Mouse (Mus musculus) embryo, embryonic 11.5 days (tissue): Measurements from ENCODE around the gene Knop1.

Experiments
- DNase-seq: peaks from one replicate; pipeline ENCODE4 v3.0.0-alpha.2; 2012; ENCODE audit warnings: low read depth, low spot score

Gene Knop1

GRCm38 (mm10) chr7:118855877-118856304 lies at the start of gene Knop1:
Knop1 (minus strand) TSS chr7:118856254.
- DNase-seq = no peak

DNA sequence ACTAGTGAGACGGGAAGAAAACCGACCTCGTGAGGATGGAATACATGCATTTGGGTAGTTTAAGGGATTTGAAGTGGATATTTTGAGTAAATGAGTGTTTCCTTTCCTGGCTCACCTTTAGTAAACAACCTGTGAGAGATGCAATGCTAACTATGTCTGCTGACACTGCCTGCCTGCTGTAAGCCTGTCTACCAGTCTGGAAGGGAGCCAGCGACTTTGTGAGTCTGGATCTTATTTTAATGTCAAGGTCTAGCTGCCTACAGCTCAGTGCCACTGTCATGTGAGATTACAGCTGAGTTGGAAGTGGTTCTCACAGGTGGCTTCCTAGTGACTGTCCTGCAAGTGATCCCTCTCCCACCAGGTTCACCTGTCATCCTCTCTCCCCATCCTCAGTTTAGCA lies 48.5 kb upstream of the Knop1 start:
- DNase-seq = no peak

- DNase-seq = no peak
Observed at GRCm38 (mm10) chr7:118903879-118904278, 47.8 kb upstream of the Knop1 start.

DNA sequence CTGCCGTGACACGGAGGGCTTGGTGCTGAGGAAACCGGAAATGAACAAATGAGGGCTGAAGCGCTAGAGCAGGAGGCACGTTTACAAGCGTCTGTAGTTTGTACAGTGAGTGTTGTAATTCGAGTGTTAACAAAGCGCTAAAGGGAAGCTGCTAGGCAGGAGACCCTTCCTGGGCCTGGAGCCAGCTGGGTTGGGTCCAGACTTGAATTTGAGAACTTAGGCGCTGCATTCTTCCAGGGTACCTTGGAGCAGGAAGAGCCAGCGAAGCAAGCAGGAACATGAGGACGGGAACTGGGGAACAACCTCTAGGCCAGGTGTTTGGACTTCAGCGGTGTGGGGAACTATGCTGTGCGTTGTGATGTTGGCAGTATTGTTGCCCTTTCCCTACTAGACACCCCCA lies 46.9 kb upstream of the Knop1 start:
- DNase-seq = no peak

- no peak for DNase-seq
Observed at GRCm38 (mm10) chr7:118900090-118900489, 44.0 kb upstream of the Knop1 start.

DNA sequence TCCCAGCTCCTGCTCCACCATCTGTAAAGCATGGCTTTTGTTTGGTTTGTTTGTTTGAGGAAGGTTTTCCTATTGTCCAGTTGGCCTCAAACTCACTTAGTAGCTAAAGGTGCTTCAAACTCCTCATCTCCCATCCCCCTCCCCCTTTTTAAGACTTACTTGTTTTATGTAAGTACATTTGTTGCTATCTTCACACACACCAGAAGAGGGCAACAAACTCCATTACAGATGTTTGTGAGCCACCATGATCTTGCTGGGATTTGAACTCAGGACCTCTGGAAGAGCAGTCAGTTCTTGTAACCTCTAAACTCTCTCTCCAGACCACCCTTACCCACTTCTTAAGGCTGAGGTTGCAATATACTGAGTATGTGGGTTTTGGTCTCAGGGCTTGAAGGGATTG lies 42.0 kb upstream of the Knop1 start:
- DNase-seq = no peak

GRCm38 (mm10) chr7:118895469-118896450 lies 39.7 kb upstream of the Knop1 start:
- DNase-seq = no peak

DNA sequence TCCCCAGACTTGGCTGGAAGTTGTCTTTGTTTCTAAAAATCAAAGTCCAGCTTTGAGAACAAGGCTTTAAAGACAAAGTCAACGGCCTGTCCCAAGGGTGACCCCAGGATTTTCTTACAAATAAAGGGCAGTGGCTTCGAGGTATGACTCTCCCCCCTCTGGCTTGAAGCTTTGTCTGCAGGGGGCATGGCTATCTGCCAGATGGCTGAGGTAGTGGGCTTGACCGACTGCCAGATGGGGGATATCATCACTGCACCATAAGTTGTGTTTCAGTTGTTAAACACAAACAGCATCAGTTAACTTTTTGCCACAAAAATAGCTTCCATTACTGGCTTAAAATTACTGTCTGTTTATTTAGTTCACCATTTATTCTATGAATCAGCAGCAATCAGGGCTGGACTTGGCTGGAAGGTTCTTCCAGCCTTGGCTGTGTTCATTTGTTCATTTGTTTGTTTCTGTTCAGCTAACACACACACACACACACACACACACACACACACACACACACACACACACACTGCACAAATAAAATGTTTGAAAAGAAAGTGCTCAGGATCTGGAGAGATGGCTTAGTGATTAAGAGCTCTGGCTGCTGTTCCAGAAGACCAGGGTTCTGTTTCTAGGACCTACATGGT lies 33.1 kb upstream of the Knop1 start:
- DNase-seq = no peak

- DNase-seq = no peak
Observed at GRCm38 (mm10) chr7:118887303-118888055, 31.4 kb upstream of the Knop1 start.

GRCm38 (mm10) chr7:118884969-118885368 lies 28.9 kb upstream of the Knop1 start:
- DNase-seq = no peak

DNA sequence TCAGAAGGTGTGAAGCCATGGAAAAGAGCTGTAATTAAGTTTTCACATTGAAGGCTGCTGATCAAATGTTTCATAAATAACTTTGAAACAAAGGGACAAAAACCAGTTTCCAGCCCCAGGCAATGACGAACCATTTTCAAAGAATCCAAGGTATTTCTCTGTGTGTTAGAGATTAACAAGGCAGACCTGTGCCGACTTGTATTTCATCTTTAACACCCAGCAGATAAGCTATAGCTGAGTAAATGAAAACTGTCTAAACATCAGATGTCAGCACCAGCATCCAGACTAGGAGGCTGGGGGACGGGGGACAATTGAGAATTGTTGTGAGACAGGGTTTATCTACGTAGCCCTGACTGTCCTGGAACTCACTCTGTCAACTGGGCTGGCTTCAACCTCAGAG lies 27.9 kb upstream of the Knop1 start:
- no peak for DNase-seq

- DNase-seq = no peak
Observed at GRCm38 (mm10) chr7:118879466-118880029, 23.5 kb upstream of the Knop1 start.

DNA sequence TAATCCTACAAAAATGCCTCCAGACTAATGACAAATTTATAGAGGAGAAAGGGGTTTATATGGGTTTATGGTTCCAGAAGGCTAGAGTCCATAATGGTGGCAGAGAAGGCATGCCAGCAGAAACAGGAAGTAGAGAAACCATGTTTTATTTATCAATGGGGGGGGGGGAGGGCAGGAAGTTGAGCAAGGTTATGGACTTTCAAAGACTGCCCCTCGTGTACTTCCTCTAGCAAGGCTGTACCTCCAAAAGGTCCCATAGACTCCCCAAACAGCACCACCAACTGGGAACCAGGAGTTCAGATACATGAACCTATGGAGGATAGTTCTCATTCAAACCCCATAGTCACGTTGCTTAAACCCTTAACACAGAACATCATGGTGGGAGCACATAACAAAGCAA lies 9.3 kb upstream of the Knop1 start:
- DNase-seq = no peak

DNA sequence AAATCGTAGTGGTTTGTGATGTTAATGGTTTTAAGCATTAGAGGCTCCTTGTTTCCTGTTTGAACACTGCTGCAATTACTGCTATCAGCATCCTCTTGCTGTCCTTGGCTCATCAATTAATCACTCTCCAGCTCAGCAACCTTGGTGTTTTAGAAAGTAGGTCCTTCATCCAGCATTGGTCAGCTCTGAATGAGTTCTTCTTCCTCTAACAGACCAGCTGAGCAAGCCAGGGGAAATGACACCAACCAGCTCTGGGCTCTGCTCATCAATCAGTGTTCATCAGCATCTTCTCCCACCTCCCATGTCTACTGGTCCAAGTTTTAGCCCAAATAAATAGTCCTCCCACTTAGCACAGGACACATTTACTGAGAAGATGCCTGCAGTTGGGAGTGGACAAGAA lies 2.6 kb upstream of the Knop1 start:
- no peak for DNase-seq

GRCm38 (mm10) chr7:118855171-118855876 lies 730 bp downstream of the Knop1 start, which contains the start of gene Iqck:
Iqck (plus strand) TSS chr7:118855752.
- peak; percentile 88 for DNase-seq

- no peak for DNase-seq
Observed at GRCm38 (mm10) chr7:118854606-118855005, 1.4 kb downstream of the Knop1 start.

GRCm38 (mm10) chr7:118852611-118853010 lies 3.4 kb downstream of the Knop1 start:
- DNase-seq = no peak

- no peak for DNase-seq
Observed at GRCm38 (mm10) chr7:118851571-118851970, 4.5 kb downstream of the Knop1 start.

- DNase-seq = no peak
Observed at GRCm38 (mm10) chr7:118850676-118851290, 5.3 kb downstream of the Knop1 start.

DNA sequence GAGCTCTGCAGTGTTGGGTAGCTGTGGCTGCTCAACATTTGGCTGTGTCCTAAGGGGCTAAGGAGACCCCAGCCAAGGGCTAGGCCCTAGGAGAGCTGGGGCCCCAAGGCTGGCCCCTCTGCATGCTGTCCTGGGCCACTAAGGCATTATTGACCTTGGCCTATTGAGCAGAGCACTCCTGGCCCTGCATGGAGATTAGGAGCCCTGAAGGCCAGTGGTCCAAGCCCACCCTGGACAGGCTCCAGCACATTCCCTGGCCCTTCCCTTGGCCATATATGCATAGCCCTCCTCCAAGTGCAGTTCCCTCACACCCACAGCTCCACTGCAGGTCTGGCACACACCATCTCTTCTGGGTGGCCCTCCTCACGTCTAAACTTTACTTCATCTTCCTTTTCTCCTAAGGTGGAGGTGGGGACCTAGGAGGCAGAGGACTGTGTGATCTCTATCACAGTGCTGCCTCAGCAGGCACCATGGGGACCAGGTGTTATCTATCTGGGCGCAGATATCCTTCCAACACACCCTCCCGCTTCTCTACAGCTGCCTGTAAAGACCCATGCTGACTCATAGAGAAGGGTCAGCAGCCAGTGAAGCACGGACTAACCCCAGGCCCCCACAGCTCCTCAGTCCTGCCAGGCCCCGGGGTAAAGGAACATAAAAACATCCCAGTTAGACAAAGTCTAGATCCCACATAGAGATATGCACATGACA lies 6.4 kb downstream of the Knop1 start:
- DNase-seq = no peak
